Mouse (Mus musculus): ENCODE measurements around the gene Wdr26. TPM values are rescaled to one million over a fixed set of nuclear protein-coding genes. Genes with fewer than 3 reads are reported as not detected.

Gene Wdr26
- 28.6 and 55.4 TPM in 2 replicates for polyA plus RNA-seq (2012; ENCODE audit: low replicate concordance)

DNA sequence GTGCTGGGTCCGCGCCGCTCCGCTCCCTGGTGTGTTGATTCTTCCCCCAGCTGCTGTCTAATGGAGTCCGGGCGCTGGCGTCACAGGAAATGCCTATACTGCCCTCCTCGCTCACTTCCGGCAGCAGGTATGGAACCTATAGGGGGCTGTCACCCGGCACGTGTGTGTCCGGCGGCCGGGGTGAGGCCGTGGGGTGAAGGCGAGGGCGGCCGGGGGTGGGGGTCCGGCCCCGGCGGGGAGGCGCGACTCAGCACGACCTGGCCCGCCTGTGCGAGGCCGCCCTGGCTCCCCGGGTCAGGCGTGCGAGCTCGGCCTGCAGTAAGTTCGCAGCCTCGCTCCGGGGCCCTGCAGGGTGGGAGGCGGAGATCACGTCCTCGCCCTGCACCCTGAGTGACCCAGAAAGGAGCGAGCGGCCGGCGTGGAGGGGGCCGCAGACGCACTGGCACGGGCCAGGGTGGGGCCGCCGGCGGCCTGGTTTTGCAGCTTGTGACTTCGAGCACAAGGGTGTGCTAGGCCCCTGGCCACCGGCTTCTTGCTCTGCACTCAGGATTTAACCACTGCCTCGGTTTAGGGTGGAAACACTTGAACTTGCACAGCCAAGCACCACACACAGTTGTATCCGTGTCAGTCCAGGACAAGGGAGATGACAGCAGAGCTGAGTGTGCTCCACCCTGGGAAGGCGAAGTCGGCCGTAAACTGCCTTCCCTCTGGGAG, at the start of gene Wdr26:
Gene Wdr26, minus strand, starts transcription at position 82 of the 714 bp plus-strand sequence.

DNA sequence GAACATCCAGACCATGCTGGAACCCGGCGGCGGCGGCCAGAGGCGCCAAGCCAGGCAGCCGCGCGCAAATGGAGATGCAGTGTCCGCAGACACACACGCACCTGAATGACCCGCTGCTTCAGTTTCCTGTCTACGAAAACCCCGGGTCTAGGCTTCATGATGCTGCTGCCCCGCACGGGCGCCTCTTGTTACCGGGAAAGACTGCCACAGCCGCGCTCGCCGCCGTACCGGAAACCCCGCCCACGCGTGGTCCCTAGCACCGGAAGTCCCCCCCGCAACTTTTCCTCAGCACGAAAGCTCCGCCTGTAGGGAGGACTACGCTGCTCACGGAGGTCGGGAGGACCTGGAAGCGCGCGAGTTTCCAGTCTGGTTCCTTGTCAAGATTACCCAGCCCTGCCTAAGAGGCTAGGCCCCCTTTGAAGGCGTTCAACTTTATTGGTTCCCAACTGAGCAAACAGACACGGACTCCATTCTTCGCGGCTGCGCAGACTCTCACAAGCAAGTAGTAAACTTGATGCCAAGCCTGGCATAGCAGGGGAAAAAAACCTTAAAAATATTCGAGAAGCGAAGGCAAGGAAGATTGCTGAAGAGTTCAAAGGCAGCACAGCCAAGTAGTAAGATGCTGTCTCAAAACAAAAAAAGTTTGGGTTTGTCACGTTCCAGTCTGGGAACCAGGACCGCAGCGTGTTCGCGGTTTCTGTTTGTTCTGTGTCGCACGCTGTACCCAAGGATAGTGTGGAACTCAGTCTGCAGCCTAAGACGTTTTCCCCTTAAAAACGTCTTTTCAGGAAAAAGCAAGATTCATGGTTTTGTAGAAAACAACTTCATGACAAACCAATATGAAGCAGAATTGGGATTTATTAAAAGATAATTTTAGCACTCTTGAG, 67.6 kb downstream of the Wdr26 start, which contains the start of the genes Nvl and Cnih4:
Gene Nvl, minus strand, starts transcription at position 255 of the 887 bp plus-strand sequence.
Gene Cnih4, plus strand, starts transcription at position 744 of the 887 bp plus-strand sequence.

Other genes with a start within 250 kb of the Wdr26 start
- gene Ephx1, start 191.1 kb downstream of the Wdr26 start, polyA plus RNA-seq (2012; ENCODE audit: low replicate concordance) = 2.3 and 3.0 TPM in 2 replicates
- gene 9130409I23Rik, start 160.8 kb downstream of the Wdr26 start, polyA plus RNA-seq (2012; ENCODE audit: low replicate concordance) = not detected in 2 replicates
- 5.7 and 5.9 TPM in 2 replicates for gene Nvl, start 67.8 kb downstream of the Wdr26 start, polyA plus RNA-seq (2012; ENCODE audit: low replicate concordance)
- gene Cnih4, start 67.3 kb downstream of the Wdr26 start, polyA plus RNA-seq (2012; ENCODE audit: low replicate concordance) = 21.3 and 54.4 TPM in 2 replicates
- gene Cnih3, start 140.6 kb upstream of the Wdr26 start, polyA plus RNA-seq (2012; ENCODE audit: low replicate concordance) = not detected in 2 replicates

Data from leukemia stem cell, adult 10-12 weeks (primary cell).